Mouse (Mus musculus): ENCODE data around the gene Amot. TPM values are rescaled to one million over a fixed set of nuclear protein-coding genes. Genes with fewer than 3 reads are reported as not detected.

Amot gene
- polyA plus RNA-seq (2015; fragmentation: Illumina TruSeq; extraction: RNeasy Lipid Tissue Mini Kit (QIAGEN cat#74804); ENCODE audit: insufficient read depth, low replicate concordance): 2.1 TPM

GRCm38 (mm10) chrX:145504717-145505415 is at the start of gene Amot:
TSS of gene Amot (minus strand) at chrX:145505181.

Other genes starting within 250 kb of the Amot start
- 0.29 TPM for gene Lhfpl1, start 156.1 kb downstream of the Amot start, polyA plus RNA-seq (2015; fragmentation: Illumina TruSeq; extraction: RNeasy Lipid Tissue Mini Kit (QIAGEN cat#74804); ENCODE audit: insufficient read depth, low replicate concordance)